Mouse (Mus musculus) WW6 (cell line): Measurements from ENCODE around the gene Nup214.

Source experiments
- DNase-seq: peaks from one replicate; pipeline ENCODE4 v3.0.0-alpha.2; 2013; ENCODE audit warnings: low read depth, low spot score

The Nup214 gene

GRCm38 (mm10) chr2:32095351-32096121, 121.3 kb downstream of the Nup214 start, which contains the start of gene Plpp7:
TSS of gene Plpp7 (plus strand) at chr2:32095528.
- DNase-seq: no peak

GRCm38 (mm10) chr2:32096122-32096420, 121.8 kb downstream of the Nup214 start:
- DNase-seq: no peak

- no peak for DNase-seq
Measured at GRCm38 (mm10) chr2:32102944-32103343, 128.7 kb downstream of the Nup214 start.

DNA sequence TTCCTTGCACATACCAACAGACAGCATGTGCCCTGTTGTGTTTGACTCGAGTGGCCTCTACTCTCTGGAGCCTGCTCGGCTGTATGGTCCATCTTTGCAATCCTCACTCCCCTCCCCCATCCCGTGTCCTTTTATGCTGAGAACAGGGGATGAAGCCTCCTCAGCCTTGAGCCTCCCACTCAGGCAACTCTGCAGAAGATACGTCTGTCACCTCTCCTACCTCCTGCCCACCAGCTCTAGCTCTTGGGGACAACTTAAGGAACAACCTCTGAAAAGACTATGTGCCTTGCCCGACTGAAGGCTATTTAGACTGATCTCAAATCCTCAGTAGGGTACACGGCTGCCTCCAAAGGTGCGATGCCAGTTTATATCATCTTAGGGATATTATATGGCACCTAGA, 129.3 kb downstream of the Nup214 start:
- no peak for DNase-seq
